Comparison of ENCODE assay signal across 10 mouse cellular contexts in genomic region chrX:6522935-6523334, GRCm38 (mm10).
DNase-seq lines count a peak whose midpoint lies in the region; ATAC-seq and TF ChIP-seq lines count a peak whose summit lies in the region.
"Had no signal": no experiment of that assay in that cellular context is flagged by ENCODE, and none has a peak within 500 bp of the region (broad histone marks: within the 10 kb centered on the region; RNA-seq: fewer than 3 reads in every experiment).

No protein-coding gene starts in this region.

- H3K4me3 ChIP-seq in lung, embryonic 14.5 days (ENCODE audit: low read depth, low read length): no peak overlapping the region
- H3K4me3 ChIP-seq in lung, adult 2 months (replicated peaks; ENCODE audit: extremely low read depth, low read depth, low read length): no peak overlapping the region
- H3K4me3 ChIP-seq: forebrain, embryonic 10.5 days; midbrain, embryonic 12.5 days had no signal

- TF ChIP-seq CTCF in lung, embryonic 14.5 days (IDR thresholded peaks at IDR 0.05; ENCODE audit: low read depth): peak; percentile 51
- no peak for TF ChIP-seq CTCF in lung, adult 2 months (IDR thresholded peaks at IDR 0.05; ENCODE audit: insufficient read depth, low read length)
- peak; percentile 24; the same call in 1 of the 2 replicates for TF ChIP-seq CTCF in brain, embryonic 14.5 days (IDR thresholded peaks at IDR 0.05; ENCODE audit: borderline replicate concordance, extremely low read depth, insufficient read depth, insufficient read length)

- H3K27ac ChIP-seq in lung, embryonic 14.5 days (ENCODE audit: low read depth): no peak overlapping the region
- H3K27ac ChIP-seq: forebrain, embryonic 10.5 days; midbrain, embryonic 12.5 days had no signal

- no peaks in the 10 kb centered on the region for H3K4me1 ChIP-seq in lung, embryonic 14.5 days (ENCODE audit: insufficient read depth)
- H3K4me1 ChIP-seq in lung, adult 2 months (ENCODE audit: control insufficient read depth, insufficient read depth, low read length): no peaks in the 10 kb centered on the region
- H3K4me1 ChIP-seq: forebrain, embryonic 10.5 days; midbrain, embryonic 12.5 days had no signal

- H3K9me3 ChIP-seq in lung, embryonic 14.5 days (ENCODE audit: low read depth, low read length): no peaks in the 10 kb centered on the region
- H3K9me3 ChIP-seq: forebrain, embryonic 10.5 days; midbrain, embryonic 12.5 days had no signal

- no peak overlapping the region for H3K4me2 ChIP-seq in lung, embryonic 14.5 days
- H3K4me2 ChIP-seq: midbrain, embryonic 12.5 days had no signal

- no peak for ATAC-seq in lung, embryonic 14.5 days (ENCODE audit: insufficient read depth)
- no peak for ATAC-seq in granulocyte monocyte progenitor cell, adult 5-6 weeks (replicated peaks; ENCODE audit: poor library complexity, severe bottlenecking)

- H3K27me3 ChIP-seq in lung, embryonic 14.5 days (ENCODE audit: insufficient read depth, low read length): no peaks in the 10 kb centered on the region
- H3K27me3 ChIP-seq: midbrain, embryonic 12.5 days had no signal

- H3K9ac ChIP-seq in lung, embryonic 14.5 days: no peak overlapping the region
- H3K9ac ChIP-seq: midbrain, embryonic 12.5 days had no signal

- DNase-seq in gastrocnemius, postnatal 10 days: peak; percentile 2
- no peak for DNase-seq in gastrocnemius, postnatal 4 days (ENCODE audit: low spot score in 2 of 2)
- peak; percentile 56 for DNase-seq in lung, embryonic 14.5 days
- no peak for DNase-seq in lung, adult 2 months
- peak; percentile 24 for DNase-seq in brain, embryonic 14.5 days (ENCODE audit: low read depth)
- DNase-seq in lung, postnatal 25 days (ENCODE audit: low spot score): peak; percentile 23
- DNase-seq in spleen, adult 12 weeks (ENCODE audit: low spot score): no peak

- WGBS in lung, embryonic 14.5 days: 65% methylated on average over 2 of the region's 2 CpGs
- WGBS in lung, adult 2 months: 59% methylated on average over 2 of the region's 2 CpGs

- TF ChIP-seq POLR2A in lung, adult 2 months (IDR thresholded peaks at IDR 0.05; ENCODE audit: borderline replicate concordance, extremely low read depth, low read depth, low read length): no peak
- no peak for TF ChIP-seq POLR2A in brain, embryonic 14.5 days (IDR thresholded peaks at IDR 0.05; ENCODE audit: borderline replicate concordance, extremely low read depth, insufficient read depth, insufficient read length, poor library complexity, severe bottlenecking)

- no peaks in the 10 kb centered on the region for H3K36me3 ChIP-seq in lung, embryonic 14.5 days (ENCODE audit: insufficient read depth)
- H3K36me3 ChIP-seq: forebrain, embryonic 10.5 days; midbrain, embryonic 12.5 days had no signal

Comparison
In these comparisons a context has a peak if more than half of its experiments do, and no peak if none do; other contexts are left out.
1. DNase-seq: peak in gastrocnemius, postnatal 10 days (single experiment), lung, embryonic 14.5 days (single experiment), brain, embryonic 14.5 days (single experiment) and lung, postnatal 25 days (single experiment); none in gastrocnemius, postnatal 4 days (0 of 2), lung, adult 2 months (single experiment) and spleen, adult 12 weeks (single experiment).